8 mouse cellular contexts compared by ENCODE assay signal in genomic region chr17:86962894-86963585, GRCm38 (mm10). TPM values are rescaled to one million over a fixed set of nuclear protein-coding genes. Genes with fewer than 3 reads are reported as not detected.
DNase-seq lines count a peak whose midpoint lies in the region; ATAC-seq and TF ChIP-seq lines count a peak whose summit lies in the region.

Gene Rhoq (plus strand): TSS chr17:86963082.

- H3K27ac ChIP-seq in embryonic facial prominence, embryonic 14.5 days (replicated peaks; ENCODE audit: low read depth, low read length): peak within 1 kb of the TSS; percentile 96
- peak within 1 kb of the TSS; percentile 97 for H3K27ac ChIP-seq in heart, embryonic 10.5 days
- H3K27ac ChIP-seq in kidney, embryonic 15.5 days: peak within 1 kb of the TSS; percentile 95
- H3K27ac ChIP-seq in liver, adult 2 months (replicated peaks; ENCODE audit: insufficient read depth, low read depth, low read length): peak within 1 kb of the TSS; percentile 1; the same call in 1 of the 2 replicates

- TF ChIP-seq POLR2A in liver, adult 2 months (IDR thresholded peaks at IDR 0.05; ENCODE audit: extremely low read depth, insufficient read depth, low read length): peak; percentile 82
- TF ChIP-seq POLR2A in myocyte (IDR thresholded peaks at IDR 0.05; ENCODE audit: insufficient read length, low read depth): peak; percentile 78

- peak within 1 kb of the TSS; percentile 67 for H3K4me2 ChIP-seq in embryonic facial prominence, embryonic 14.5 days (ENCODE audit: low read depth, low read length)
- peak within 1 kb of the TSS; percentile 88 for H3K4me2 ChIP-seq in kidney, embryonic 15.5 days
- peak within 1 kb of the TSS; percentile 93 for H3K4me2 ChIP-seq in myocyte (ENCODE audit: low read depth)

- DNase-seq in 416B (ENCODE audit: low read depth): peak; percentile 67
- peak; percentile 92 for DNase-seq in adrenal gland, postnatal 25 days
- DNase-seq in embryonic facial prominence, embryonic 14.5 days (ENCODE audit: low spot score): peak; percentile 96
- DNase-seq in heart, embryonic 10.5 days (ENCODE audit: low spot score): peak; percentile 94
- peak; percentile 60 for DNase-seq in liver, adult 2 months (ENCODE audit: extremely low read depth, low read depth, low spot score)
- DNase-seq in spleen, postnatal 4 days (ENCODE audit: low spot score in 2 of 2): peak; percentile 75 to 85

- under 1% methylated on average over 17 of the region's 86 CpGs for WGBS in embryonic facial prominence, embryonic 14.5 days
- under 1% methylated on average over 75 of the region's 86 CpGs for WGBS in heart, embryonic 10.5 days
- WGBS in kidney, embryonic 15.5 days: under 1% methylated on average over 58 of the region's 86 CpGs
- under 1% methylated on average over 64 of the region's 86 CpGs for WGBS in liver, adult 2 months

- H3ac ChIP-seq in myocyte (ENCODE audit: control insufficient read depth, insufficient read length): peak within 1 kb of the TSS; percentile 62

- H3K36me3 ChIP-seq in embryonic facial prominence, embryonic 14.5 days (ENCODE audit: control insufficient read depth, insufficient read depth, low read length): no peaks in the 10 kb centered on the region
- 0 out of 2 replicates have a peak, but pooled peaks cover under 1% of the 10 kb centered on the region for H3K36me3 ChIP-seq in heart, embryonic 10.5 days
- H3K36me3 ChIP-seq in kidney, embryonic 15.5 days: no peaks in the 10 kb centered on the region
- no peaks in the 10 kb centered on the region for H3K36me3 ChIP-seq in liver, adult 2 months (ENCODE audit: control insufficient read depth, insufficient read depth, low read length)
- peaks cover 5% of the 10 kb centered on the region for H3K36me3 ChIP-seq in myocyte (ENCODE audit: control insufficient read depth, insufficient read depth)

- peaks cover 37% of the 10 kb centered on the region for H3K4me1 ChIP-seq in embryonic facial prominence, embryonic 14.5 days (ENCODE audit: control insufficient read depth, insufficient read depth, low read length)
- peaks cover 64% of the 10 kb centered on the region for H3K4me1 ChIP-seq in heart, embryonic 10.5 days
- H3K4me1 ChIP-seq in kidney, embryonic 15.5 days: peaks cover 51% of the 10 kb centered on the region
- no peaks in the 10 kb centered on the region; the same call in 1 of the 2 replicates for H3K4me1 ChIP-seq in liver, adult 2 months (ENCODE audit: control insufficient read depth, insufficient read depth, low read length)

- no peaks in the 10 kb centered on the region for H3K27me3 ChIP-seq in embryonic facial prominence, embryonic 14.5 days (replicated peaks; ENCODE audit: control insufficient read depth, insufficient read depth, low read length)
- H3K27me3 ChIP-seq in heart, embryonic 10.5 days (ENCODE audit: insufficient read depth, poor library complexity, severe bottlenecking): no peaks in the 10 kb centered on the region
- no peaks in the 10 kb centered on the region for H3K27me3 ChIP-seq in kidney, embryonic 15.5 days
- no peaks in the 10 kb centered on the region for H3K27me3 ChIP-seq in liver, adult 2 months (ENCODE audit: control insufficient read depth, insufficient read depth, low read length)
- H3K27me3 ChIP-seq in myocyte (ENCODE audit: control insufficient read depth, insufficient read depth, insufficient read length): no peaks in the 10 kb centered on the region

- peak within 1 kb of the TSS; percentile 94 for H3K9ac ChIP-seq in embryonic facial prominence, embryonic 14.5 days (ENCODE audit: low read depth, low read length)
- H3K9ac ChIP-seq in kidney, embryonic 15.5 days: peak within 1 kb of the TSS; percentile 87
- peak within 1 kb of the TSS; percentile 96 for H3K9ac ChIP-seq in liver, adult 2 months (ENCODE audit: low read depth, low read length)

- peak; percentile 90 for ATAC-seq in embryonic facial prominence, embryonic 14.5 days (ENCODE audit: low read depth)
- ATAC-seq in kidney, embryonic 15.5 days (replicated peaks; ENCODE audit: low FRiP score): peak; percentile 91

- H3K9me3 ChIP-seq in embryonic facial prominence, embryonic 14.5 days (ENCODE audit: control insufficient read depth, low read length): no peaks in the 10 kb centered on the region
- H3K9me3 ChIP-seq in heart, embryonic 10.5 days: no peaks in the 10 kb centered on the region
- no peaks in the 10 kb centered on the region for H3K9me3 ChIP-seq in kidney, embryonic 15.5 days (replicated peaks)

- no peak for TF ChIP-seq CTCF in liver, adult 2 months (IDR thresholded peaks at IDR 0.05; ENCODE audit: low read depth, low read length)

- peak within 1 kb of the TSS; percentile 84 for H3K4me3 ChIP-seq in embryonic facial prominence, embryonic 14.5 days (ENCODE audit: low read depth, low read length)
- peak within 1 kb of the TSS; percentile 93 for H3K4me3 ChIP-seq in heart, embryonic 10.5 days
- peak within 1 kb of the TSS; percentile 89 for H3K4me3 ChIP-seq in kidney, embryonic 15.5 days (replicated peaks)
- H3K4me3 ChIP-seq in liver, adult 2 months (ENCODE audit: insufficient read depth, low read depth, low read length): peak within 1 kb of the TSS; percentile 93
- peak within 1 kb of the TSS; percentile 94 for H3K4me3 ChIP-seq in myocyte

- H3K79me2 ChIP-seq in liver, adult 2 months (ENCODE audit: control insufficient read depth, insufficient read depth, low read length): no peaks in the 10 kb centered on the region
- peaks cover 42% of the 10 kb centered on the region for H3K79me2 ChIP-seq in myocyte (ENCODE audit: control insufficient read depth, insufficient read depth)

TF ChIP-seq in myocyte, 11 proteins besides CTCF, POLR2A, EP300 and RAD21:
- TF ChIP-seq CEBPB (IDR thresholded peaks at IDR 0.05; ENCODE audit: insufficient read depth, poor library complexity, severe bottlenecking): no peak
- TF ChIP-seq TCF12 (IDR thresholded peaks at IDR 0.05; ENCODE audit: insufficient read depth, poor library complexity, severe bottlenecking): no peak
- TF ChIP-seq TCF3 (IDR thresholded peaks at IDR 0.05; ENCODE audit: insufficient read length, low read depth): no peak
- TF ChIP-seq MAX (IDR thresholded peaks at IDR 0.05; ENCODE audit: low read depth): no peak
- no peak for TF ChIP-seq MYOG (IDR thresholded peaks at IDR 0.05; ENCODE audit: control insufficient read depth in 1 of 3, insufficient read depth in 1 of 3, insufficient read length in 2 of 3, low read depth in 2 of 3)
- no peak for TF ChIP-seq POLR2AphosphoS2 (IDR thresholded peaks at IDR 0.05; ENCODE audit: insufficient read length, low read depth)
- no peak for TF ChIP-seq MYOD1 (IDR thresholded peaks at IDR 0.05; ENCODE audit: control insufficient read depth in 1 of 3, insufficient read length in 2 of 3, low read depth in 2 of 3)
- TF ChIP-seq E2F4 (IDR thresholded peaks at IDR 0.05; ENCODE audit: insufficient read depth): peak; percentile 6

RNA-seq across cellular contexts. Expression of gene Rhoq, which starts in this region (rescaled TPM):
- 53.0 and 64.0 TPM in 2 replicates for total RNA-seq in adrenal gland, postnatal 25 days (2021)
- polyA plus RNA-seq in embryonic facial prominence, embryonic 14.5 days (2014; fragmentation: Nextera tagmentation; extraction: Ambion mirVana): 36.9 and 37.8 TPM in 2 replicates
- 15.5 and 15.9 TPM in 2 replicates for polyA plus RNA-seq in heart, embryonic 10.5 days (2016; fragmentation: Nextera tagmentation; extraction: Ambion mirVana)
- polyA plus RNA-seq in kidney, embryonic 15.5 days (2015; fragmentation: Nextera tagmentation; extraction: Ambion mirVana): 16.3 and 16.9 TPM in 2 replicates
- total RNA-seq in liver, adult 2 months (2014; rRNA removed): 5.2 and 5.7 TPM in 2 replicates
- polyA plus RNA-seq in liver, adult 2 months (2012; rRNA removed): 3.2 and 4.1 TPM in 2 replicates
- 60.0 TPM for polyA plus RNA-seq in myocyte (2012; fragmentation: generic; extraction: Trizol)

Comparison
In these comparisons a context has a peak if more than half of its experiments do, and no peak if none do; other contexts are left out.
1. Peak in every context shown above with its lines: DNase-seq, ATAC-seq, H3K4me3 ChIP-seq and H3K27ac ChIP-seq.
2. H3K27ac ChIP-seq: peak in every context shown above with its lines; median percentile 97 in heart, embryonic 10.5 days; 96 in embryonic facial prominence, embryonic 14.5 days; 95 in kidney, embryonic 15.5 days; 1 in liver, adult 2 months.